Mouse (Mus musculus) heart, embryonic 14.5 days (tissue): Measurements from ENCODE around the gene Ncor2. TPM values are rescaled to one million over a fixed set of nuclear protein-coding genes. Genes with fewer than 3 reads are reported as not detected.

ENCODE experiments used
- ATAC-seq: fragments of 200-750 bp; cut with Nextera tagmentation; 2 replicates; pipeline ENCODE4 v1.8.0; 2017; ENCODE audit warnings: low read depth, moderate TSS enrichment; ENCODE audit not compliant: insufficient number of reproducible peaks, insufficient read depth, low FRiP score
- H3K27ac ChIP-seq, 2 experiments: fragments of 200-500 bp in 1 of 2; fragments of 300-500 bp in 1 of 2; sonication (generic) in 1 of 2; replicated peaks in 1 of 2; 2 replicates each; pipeline ENCODE4 v1.5.1; 2012 to 2014; ENCODE audit warnings: low read depth in 2 of 2, low read length in 2 of 2, control low read depth in 1 of 2, mild to moderate bottlenecking in 1 of 2, mixed read lengths in 1 of 2; ENCODE audit not compliant: control insufficient read depth in 1 of 2, insufficient read depth in 1 of 2
- H3K27me3 ChIP-seq: fragments of 300-500 bp; sonication (generic); 2 replicates; pipeline ENCODE4 v1.6.1; 2014; ENCODE audit warnings: mild to moderate bottlenecking, low read length, control low read depth; ENCODE audit not compliant: control insufficient read depth, insufficient read depth
- H3K36me3 ChIP-seq: fragments of 300-500 bp; sonication (generic); 2 replicates; pipeline ENCODE4 v1.6.1; 2014; ENCODE audit warnings: mild to moderate bottlenecking, control low read depth, low read length, mixed read lengths; ENCODE audit not compliant: control insufficient read depth, insufficient read depth
- H3K4me1 ChIP-seq, 2 experiments: fragments of 200-500 bp in 1 of 2; fragments of 300-500 bp in 1 of 2; sonication (generic) in 1 of 2; 2 replicates each; pipeline ENCODE4 v1.6.1; 2012 to 2014; ENCODE audit warnings: low read length in 2 of 2, control low read depth in 1 of 2, mixed read lengths in 1 of 2; ENCODE audit not compliant: control insufficient read depth in 2 of 2, insufficient read depth in 2 of 2
- H3K4me2 ChIP-seq: fragments of 300-500 bp; sonication (generic); 2 replicates; pipeline ENCODE4 v1.6.1; 2014; ENCODE audit warnings: mild to moderate bottlenecking, low read length
- H3K4me3 ChIP-seq, 2 experiments: fragments of 200-500 bp in 1 of 2; fragments of 300-500 bp in 1 of 2; sonication (generic) in 1 of 2; 2 replicates each; pipeline ENCODE4 v1.5.1; 2012 to 2014; ENCODE audit warnings: low read length in 2 of 2, mild to moderate bottlenecking in 2 of 2, control low read depth in 1 of 2, low read depth in 1 of 2, moderate library complexity in 1 of 2; ENCODE audit not compliant: control insufficient read depth in 1 of 2, insufficient read depth in 1 of 2
- H3K9ac ChIP-seq: fragments of 300-500 bp; sonication (generic); 2 replicates; pipeline ENCODE4 v1.6.1; 2014; ENCODE audit warnings: mild to moderate bottlenecking, low read length
- H3K9me3 ChIP-seq: fragments of 300-500 bp; sonication (generic); 2 replicates; pipeline ENCODE4 v1.6.1; 2016; ENCODE audit warnings: low read length, control low read depth; ENCODE audit not compliant: control insufficient read depth
- WGBS: fragments of 180-500 bp; shearing (Covaris S2); extraction: QIAGEN DNeasy Blood & Tissue Kit; methylation state at CpG from one replicate; pipeline ENCODE4 v1.1.7; 2014; 5-methylcytosine and 5-hydroxymethylcytosine counted together
- polyA plus RNA-seq: library from polyadenylated mRNA; unstranded; fragments of >200 nt; fragmentation: Nextera tagmentation; extraction: Ambion mirVana; gene quantifications from 2 replicates; pipeline ENCODE4 v1.2.1, GENCODE M21; 2014

Ncor2 gene
- polyA plus RNA-seq, 1 experiment from 2014 or later: 17.6 TPM

GRCm38 (mm10) chr5:125122049-125122448, 57.0 kb downstream of the Ncor2 start:
- H3K27ac ChIP-seq: no peak overlapping the region
- peaks cover 46% of the 10 kb centered on the region for H3K36me3 ChIP-seq
- H3K27me3 ChIP-seq: no peaks in the 10 kb centered on the region
- ATAC-seq: no peak
- WGBS: 81% methylated on average over 7 of the region's 7 CpGs
- no peaks in the 10 kb centered on the region for H3K9me3 ChIP-seq
- H3K4me2 ChIP-seq: no peak overlapping the region
- H3K4me1 ChIP-seq: peaks cover 8 to 30% of the 10 kb centered on the region in 2 experiments; a peak in 3 of 4 replicates
- H3K9ac ChIP-seq: no peak overlapping the region
- no peak overlapping the region for H3K4me3 ChIP-seq

GRCm38 (mm10) chr5:125120517-125121303, 58.3 kb downstream of the Ncor2 start:
- Histone ChIP-seq H3K4me2 (no peak overlapping the region), H3K27ac (0 out of 4 replicates have a peak overlapping the region, but pooled peaks of 1 of the 2 experiments have one; percentile 31), H3K36me3 (peaks cover 57% of the 10 kb centered on the region), H3K4me3 (no peak overlapping the region), H3K4me1 (peaks cover 5 to 26% of the 10 kb centered on the region in 2 experiments; a peak in 3 of 4 replicates), H3K27me3 (no peaks in the 10 kb centered on the region), H3K9me3 (no peaks in the 10 kb centered on the region), H3K9ac (no peak overlapping the region)
- 75% methylated on average over 17 of the region's 17 CpGs for WGBS
- ATAC-seq: no peak

- Histone ChIP-seq H3K27me3 (no peaks in the 10 kb centered on the region), H3K36me3 (peaks cover 62% of the 10 kb centered on the region), H3K4me3 (no peak overlapping the region), H3K4me1 (peaks cover 5 to 25% of the 10 kb centered on the region in 2 experiments; a peak in 3 of 4 replicates), H3K9ac (no peak overlapping the region), H3K27ac (no peak overlapping the region), H3K4me2 (no peak overlapping the region), H3K9me3 (0 out of 2 replicates have a peak, but pooled peaks cover 3% of the 10 kb centered on the region)
- 83% methylated on average over 5 of the region's 5 CpGs for WGBS
- ATAC-seq: no peak
Measured at GRCm38 (mm10) chr5:125117238-125117637, 61.8 kb downstream of the Ncor2 start.

GRCm38 (mm10) chr5:125113029-125113428, 66.0 kb downstream of the Ncor2 start:
- peak; percentile 74 for ATAC-seq
- Histone ChIP-seq H3K4me1 (peaks cover 2 to 30% of the 10 kb centered on the region in 2 experiments; a peak in 3 of 4 replicates), H3K9me3 (0 out of 2 replicates have a peak, but pooled peaks cover 3% of the 10 kb centered on the region), H3K4me2 (0 out of 2 replicates have a peak overlapping the region, but pooled peaks have one; percentile 17), H3K4me3 (no peak overlapping the region), H3K9ac (peak overlapping the region; percentile 53; the same call in 1 of the 2 replicates), H3K27ac (peak overlapping the region; percentile 9 to 59; a peak in 2 of 4 replicates), H3K27me3 (no peaks in the 10 kb centered on the region), H3K36me3 (peaks cover 71% of the 10 kb centered on the region)
- WGBS: 43% methylated on average over 5 of the region's 5 CpGs

GRCm38 (mm10) chr5:125112588-125112987, 66.4 kb downstream of the Ncor2 start:
- peak overlapping the region; percentile 53; the same call in 1 of the 2 replicates for H3K9ac ChIP-seq
- ATAC-seq: no peak

GRCm38 (mm10) chr5:125111137-125111536, 67.9 kb downstream of the Ncor2 start:
- Histone ChIP-seq H3K9ac (no peak overlapping the region), H3K4me1 (peaks cover 7 to 38% of the 10 kb centered on the region in 2 experiments), H3K27me3 (no peaks in the 10 kb centered on the region), H3K27ac (no peak overlapping the region), H3K9me3 (0 out of 2 replicates have a peak, but pooled peaks cover 3% of the 10 kb centered on the region), H3K4me3 (no peak overlapping the region), H3K4me2 (no peak overlapping the region), H3K36me3 (peaks cover 66% of the 10 kb centered on the region)
- WGBS: 44% methylated on average over 6 of the region's 6 CpGs
- ATAC-seq: peak; percentile 11; the same call in 1 of the 2 replicates

More at GRCm38 (mm10) chr5:125112588-125112987, 66.4 kb downstream of the Ncor2 start:
- Histone ChIP-seq H3K4me3 (no peak overlapping the region), H3K36me3 (peaks cover 72% of the 10 kb centered on the region), H3K27ac (peak overlapping the region; percentile 9 to 59; a peak in 2 of 4 replicates), H3K9me3 (0 out of 2 replicates have a peak, but pooled peaks cover 3% of the 10 kb centered on the region), H3K4me1 (peaks cover 2 to 30% of the 10 kb centered on the region in 2 experiments; a peak in 3 of 4 replicates), H3K4me2 (0 out of 2 replicates have a peak overlapping the region, but pooled peaks have one; percentile 17), H3K27me3 (no peaks in the 10 kb centered on the region)
- 60% methylated on average over 1 of the region's 1 CpGs for WGBS

- no peaks in the 10 kb centered on the region for H3K27me3 ChIP-seq
- H3K27ac ChIP-seq: no peak overlapping the region
- peaks cover 7 to 40% of the 10 kb centered on the region in 2 experiments for H3K4me1 ChIP-seq
- H3K4me2 ChIP-seq: no peak overlapping the region
- H3K9me3 ChIP-seq: 0 out of 2 replicates have a peak, but pooled peaks cover 3% of the 10 kb centered on the region
- no peak overlapping the region for H3K9ac ChIP-seq
- ATAC-seq: no peak
- WGBS: 78% methylated on average over 3 of the region's 3 CpGs
- H3K4me3 ChIP-seq: no peak overlapping the region
- peaks cover 66% of the 10 kb centered on the region for H3K36me3 ChIP-seq
Measured at GRCm38 (mm10) chr5:125110722-125111121, 68.3 kb downstream of the Ncor2 start.
